8 mouse cellular contexts compared by ENCODE assay signal in the genomic region with DNA sequence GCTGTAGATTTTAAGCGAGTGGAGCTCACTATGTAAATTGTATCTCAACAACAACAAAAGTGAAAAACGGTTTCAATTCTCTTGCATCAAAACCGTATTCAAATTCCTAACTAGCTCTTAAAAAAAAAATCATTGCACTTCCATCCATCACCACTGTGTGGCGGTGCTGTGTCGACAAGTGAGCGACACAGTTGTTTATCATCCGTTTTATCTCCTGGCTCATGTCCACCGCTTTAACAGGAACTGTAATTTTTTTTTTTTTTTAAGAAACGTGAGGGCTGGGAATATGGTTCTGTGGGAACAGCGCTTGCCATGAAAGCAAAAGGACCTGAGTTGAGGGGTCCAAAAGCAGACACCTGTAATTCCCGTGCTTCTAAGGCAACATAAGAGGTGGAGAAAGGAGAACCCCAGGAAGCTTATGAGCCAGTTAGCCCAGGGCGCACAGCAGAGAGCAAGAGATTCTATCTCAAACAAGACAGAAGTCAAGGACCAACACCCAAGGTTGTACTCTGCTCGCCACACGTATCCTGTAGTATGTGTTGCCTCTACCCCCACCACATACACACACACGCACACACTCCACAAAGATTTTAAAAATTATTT. TPM values are rescaled to one million over a fixed set of nuclear protein-coding genes. Genes with fewer than 3 reads are reported as not detected.
DNase-seq lines count a peak whose midpoint lies in the region; ATAC-seq lines count a peak whose summit lies in the region.

No protein-coding gene starts in this region.

- H3K27ac ChIP-seq in forebrain, embryonic 15.5 days (replicated peaks), result no peak overlapping the region
- no peak overlapping the region for H3K27ac ChIP-seq in hindbrain, embryonic 14.5 days

- peak; percentile 49 to 66 for DNase-seq in cerebellum, adult 18-20 months
- DNase-seq in c-Kit-positive CD71-positive TER-119-negative erythroid progenitor cells, embryonic 14.5 days (ENCODE audit: low read depth), result peak; percentile 48
- DNase-seq in hindbrain, embryonic 14.5 days (ENCODE audit: low spot score), result peak; percentile 89
- peak; percentile 40 to 65 for DNase-seq in layer of hippocampus, postnatal 36 days
- peak; percentile 54 for DNase-seq in mesoderm, embryonic 11.5 days (ENCODE audit: low read depth, low spot score)
- DNase-seq in right cerebral cortex, postnatal 36 days (ENCODE audit: low spot score in 2 of 2), result peak; percentile 34 to 57

- peak overlapping the region; percentile 26; the same call in 1 of the 2 replicates for H3K4me3 ChIP-seq in forebrain, embryonic 15.5 days
- H3K4me3 ChIP-seq in hindbrain, embryonic 14.5 days (replicated peaks; ENCODE audit: low read length), result peak overlapping the region; percentile 14; the same call in 1 of the 2 replicates

- no peaks in the 10 kb centered on the region for H3K36me3 ChIP-seq in forebrain, embryonic 15.5 days
- no peaks in the 10 kb centered on the region for H3K36me3 ChIP-seq in hindbrain, embryonic 14.5 days (replicated peaks; ENCODE audit: control insufficient read depth, insufficient read depth)

- no peaks in the 10 kb centered on the region for H3K9me3 ChIP-seq in forebrain, embryonic 15.5 days
- no peaks in the 10 kb centered on the region for H3K9me3 ChIP-seq in hindbrain, embryonic 14.5 days (ENCODE audit: control insufficient read depth, low read length)

- 21% methylated on average over 15 of the region's 15 CpGs for WGBS in forebrain, embryonic 15.5 days
- WGBS in hindbrain, embryonic 14.5 days, result 26% methylated on average over 15 of the region's 15 CpGs

- H3K4me1 ChIP-seq in forebrain, embryonic 15.5 days, result peaks cover 8% of the 10 kb centered on the region; the same call in 1 of the 2 replicates
- peaks cover 2% of the 10 kb centered on the region; the same call in 1 of the 2 replicates for H3K4me1 ChIP-seq in hindbrain, embryonic 14.5 days (replicated peaks; ENCODE audit: control insufficient read depth, insufficient read depth, low read length)

- no peak for ATAC-seq in cerebellum, adult (ENCODE audit: insufficient number of reproducible peaks, low FRiP score, low TSS enrichment)
- ATAC-seq in forebrain, embryonic 15.5 days (replicated peaks), result no peak; the same call in 1 of the 2 replicates
- peak; percentile 21; the same call in 1 of the 2 replicates for ATAC-seq in hindbrain, embryonic 14.5 days (ENCODE audit: low FRiP score)

- H3K9ac ChIP-seq in forebrain, embryonic 15.5 days (replicated peaks), result 0 out of 2 replicates have a peak overlapping the region, but pooled peaks have one; percentile 22
- H3K9ac ChIP-seq in hindbrain, embryonic 14.5 days, result no peak overlapping the region

- H3K27me3 ChIP-seq in forebrain, embryonic 15.5 days, result no peaks in the 10 kb centered on the region
- no peaks in the 10 kb centered on the region for H3K27me3 ChIP-seq in hindbrain, embryonic 14.5 days (ENCODE audit: control insufficient read depth, insufficient read depth, low read length)

- peak overlapping the region; percentile 40 for H3K4me2 ChIP-seq in forebrain, embryonic 15.5 days (replicated peaks)
- H3K4me2 ChIP-seq in hindbrain, embryonic 14.5 days (replicated peaks), result peak overlapping the region; percentile 39

RNA-seq across cellular contexts. Expression of a gene that starts 3.5 kb away (rescaled TPM):
- 0.37 and 0.45 TPM in 2 replicates for polyA plus RNA-seq in forebrain, embryonic 15.5 days (2015; fragmentation: Nextera tagmentation; extraction: Ambion mirVana)
- 0.52 and 1.0 TPM in 2 replicates for polyA plus RNA-seq in hindbrain, embryonic 14.5 days (2014; fragmentation: Nextera tagmentation; extraction: Ambion mirVana)
- total RNA-seq in layer of hippocampus, postnatal 36 days (2021), result not detected

RNA-seq across cellular contexts. Expression of a gene that starts 45.2 kb away (rescaled TPM):
- polyA plus RNA-seq in forebrain, embryonic 15.5 days (2015; fragmentation: Nextera tagmentation; extraction: Ambion mirVana), result 4.5 and 4.9 TPM in 2 replicates
- 1.5 and 1.9 TPM in 2 replicates for polyA plus RNA-seq in hindbrain, embryonic 14.5 days (2014; fragmentation: Nextera tagmentation; extraction: Ambion mirVana)
- 1 to 10 TPM; 1.5 to 2.0 TPM for total RNA-seq in layer of hippocampus, postnatal 36 days (2021)

RNA-seq across cellular contexts. Expression of a gene that starts 51.4 kb away (rescaled TPM):
- polyA plus RNA-seq in forebrain, embryonic 15.5 days (2015; fragmentation: Nextera tagmentation; extraction: Ambion mirVana), result 0.72 and 1.8 TPM in 2 replicates
- polyA plus RNA-seq in hindbrain, embryonic 14.5 days (2014; fragmentation: Nextera tagmentation; extraction: Ambion mirVana), result 2.0 and 2.3 TPM in 2 replicates
- not detected for total RNA-seq in layer of hippocampus, postnatal 36 days (2021)

RNA-seq across cellular contexts. Expression of a gene that starts 52.8 kb away (rescaled TPM):
- polyA plus RNA-seq in forebrain, embryonic 15.5 days (2015; fragmentation: Nextera tagmentation; extraction: Ambion mirVana), result not detected in 2 replicates
- polyA plus RNA-seq in hindbrain, embryonic 14.5 days (2014; fragmentation: Nextera tagmentation; extraction: Ambion mirVana), result not detected in 2 replicates
- not detected for total RNA-seq in layer of hippocampus, postnatal 36 days (2021)

RNA-seq across cellular contexts. Expression of a gene that starts 58.5 kb away (rescaled TPM):
- 98.3 and 106 TPM in 2 replicates for polyA plus RNA-seq in forebrain, embryonic 15.5 days (2015; fragmentation: Nextera tagmentation; extraction: Ambion mirVana)
- polyA plus RNA-seq in hindbrain, embryonic 14.5 days (2014; fragmentation: Nextera tagmentation; extraction: Ambion mirVana), result 127 and 145 TPM in 2 replicates
- 10 to 100 TPM; 75.8 to 86.1 TPM for total RNA-seq in layer of hippocampus, postnatal 36 days (2021)
